Mouse (Mus musculus) thymus, adult 2 months (tissue): ENCODE measurements around the gene Aen. TPM values are rescaled to one million over a fixed set of nuclear protein-coding genes. Genes with fewer than 3 reads are reported as not detected.

ENCODE experiments used
- DNase-seq: peaks from one replicate; pipeline ENCODE4 v3.0.0; 2021
- H3K27ac ChIP-seq: fragments of 200-500 bp; 2 replicates; pipeline ENCODE4 v1.5.1; 2012; ENCODE audit warnings: low read length, control low read depth; ENCODE audit not compliant: control insufficient read depth, insufficient read depth
- H3K27me3 ChIP-seq: fragments of 200-500 bp; 2 replicates; pipeline ENCODE4 v1.6.1; 2012; ENCODE audit warnings: mild to moderate bottlenecking, low read length, moderate library complexity, mixed read lengths; ENCODE audit not compliant: control insufficient read depth, insufficient read depth
- H3K36me3 ChIP-seq: fragments of 200-500 bp; 2 replicates; pipeline ENCODE4 v1.6.1; 2012; ENCODE audit warnings: mild to moderate bottlenecking, low read length, moderate library complexity; ENCODE audit not compliant: control insufficient read depth, insufficient read depth
- H3K4me1 ChIP-seq: fragments of 200-500 bp; replicated peaks from 2 replicates; pipeline ENCODE4 v1.6.1; 2012; ENCODE audit warnings: low read length; ENCODE audit not compliant: control insufficient read depth, insufficient read depth
- H3K4me3 ChIP-seq: fragments of 200-500 bp; 2 replicates; pipeline ENCODE4 v1.5.1; 2012; ENCODE audit warnings: mild to moderate bottlenecking, low read length, control low read depth, moderate library complexity; ENCODE audit not compliant: control insufficient read depth, insufficient read depth
- CTCF ChIP-seq: fragments of 200-500 bp; IDR thresholded peaks from 2 replicates; pipeline ENCODE4 v1.5.1; 2012; ENCODE audit warnings: mild to moderate bottlenecking, control low read depth, low read length, moderate library complexity, borderline replicate concordance; ENCODE audit not compliant: control insufficient read depth, poor library complexity, insufficient read depth; ENCODE audit errors: extremely low read depth
- POLR2A ChIP-seq: fragments of 200-500 bp; IDR thresholded peaks from 2 replicates; pipeline ENCODE4 v1.6.1; 2012; ENCODE audit warnings: mild to moderate bottlenecking, low read length, control low read depth, moderate library complexity; ENCODE audit not compliant: control insufficient read depth, poor library complexity, insufficient read depth; ENCODE audit errors: extremely low read depth
- WGBS: fragments of 180-500 bp; shearing (Covaris S2); methylation state at CpG from one replicate; pipeline ENCODE4 v1.1.7; 2018; 5-methylcytosine and 5-hydroxymethylcytosine counted together
- polyA plus RNA-seq: library from polyadenylated mRNA; depleted of rRNA; stranded (reverse); fragments of >200 nt; gene quantifications from 2 replicates; pipeline ENCODE4 v1.2.3, GENCODE M21; 2012; rRNA removed

Aen gene
- polyA plus RNA-seq, result 32.3 and 39.2 TPM in 2 replicates

- no peaks in the 10 kb centered on the region for H3K27me3 ChIP-seq
- peaks cover 8% of the 10 kb centered on the region for H3K4me1 ChIP-seq
- TF ChIP-seq POLR2A (peak; percentile 51; the same call in 1 of the 2 replicates), CTCF (0 out of 2 replicates have a peak, but pooled peaks have one; percentile 35)
- WGBS, result under 1% methylated on average over 53 of the region's 53 CpGs
- peak within 1 kb of the TSS; percentile 56 for H3K4me3 ChIP-seq
- no peak within 1 kb of the TSS for H3K27ac ChIP-seq
- DNase-seq, result peak; percentile 100
- no peaks in the 10 kb centered on the region for H3K36me3 ChIP-seq
Measured at GRCm38 (mm10) chr7:78895653-78896333, at the start of gene Aen. Aen (plus strand) TSS chr7:78895854.

- Histone ChIP-seq H3K36me3 (peaks cover 20% of the 10 kb centered on the region), H3K4me3 (peak overlapping the region; percentile 73), H3K27me3 (no peaks in the 10 kb centered on the region), H3K4me1 (peaks cover 7% of the 10 kb centered on the region), H3K27ac (peak overlapping the region; percentile 57; the same call in 1 of the 2 replicates)
- WGBS, result 10% methylated on average over 12 of the region's 12 CpGs
- DNase-seq, result no peak
- TF ChIP-seq CTCF (no peak), POLR2A (no peak)
Measured at GRCm38 (mm10) chr7:78846066-78846716, 49.5 kb upstream of the Aen start.

GRCm38 (mm10) chr7:78846737-78847434, 48.8 kb upstream of the Aen start, which contains the start of gene Det1:
Det1 (minus strand) TSS chr7:78847263.
- Histone ChIP-seq H3K27me3 (no peaks in the 10 kb centered on the region), H3K4me3 (peak within 1 kb of the TSS; percentile 73), H3K36me3 (peaks cover 20% of the 10 kb centered on the region), H3K4me1 (peaks cover 7% of the 10 kb centered on the region), H3K27ac (peak within 1 kb of the TSS; percentile 57)
- under 1% methylated on average over 54 of the region's 54 CpGs for WGBS
- DNase-seq, result peak; percentile 94
- TF ChIP-seq POLR2A (peak; percentile 60; the same call in 1 of the 2 replicates), CTCF (peak; percentile 96)

GRCm38 (mm10) chr7:78854051-78854450, 41.6 kb upstream of the Aen start:
- WGBS, result 44% methylated on average over 4 of the region's 4 CpGs
- H3K27ac ChIP-seq, result peak overlapping the region; percentile 63
- H3K36me3 ChIP-seq, result no peaks in the 10 kb centered on the region
- peak; percentile 48 for DNase-seq
- no peak overlapping the region for H3K4me3 ChIP-seq
- no peaks in the 10 kb centered on the region for H3K27me3 ChIP-seq
- H3K4me1 ChIP-seq, result peaks cover 8% of the 10 kb centered on the region
- TF ChIP-seq CTCF, result no peak
- TF ChIP-seq POLR2A, result no peak

DNA sequence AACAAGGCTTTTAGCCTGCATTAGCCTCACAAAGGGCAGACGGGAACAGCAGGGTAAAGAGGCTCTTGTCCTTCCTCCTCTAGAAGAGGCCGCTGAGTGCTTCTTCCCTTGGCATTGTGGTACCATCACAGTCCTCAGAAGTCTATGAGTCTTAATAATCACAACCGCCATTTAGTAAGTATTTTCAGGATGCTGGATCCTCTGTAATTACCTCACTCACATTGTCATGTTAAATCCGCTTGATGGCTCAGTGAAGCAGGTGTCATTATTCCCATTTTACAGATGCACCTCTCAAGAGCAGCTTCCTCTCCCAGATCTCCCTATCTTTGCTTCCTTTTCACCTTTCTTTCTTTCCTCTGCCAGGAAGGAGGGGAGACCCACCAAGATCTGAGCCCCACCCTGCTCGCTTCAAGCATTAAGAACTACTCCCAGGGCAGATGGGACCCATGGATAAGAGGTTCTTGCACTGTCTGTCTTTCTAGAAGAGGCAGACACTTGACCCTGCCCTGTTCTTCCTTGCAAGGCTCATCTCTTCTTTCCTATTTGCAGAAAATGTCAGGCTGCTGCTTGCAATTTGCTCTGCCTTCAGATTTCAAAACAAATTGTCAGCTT, 40.5 kb upstream of the Aen start:
- Histone ChIP-seq H3K4me1 (peaks cover 8% of the 10 kb centered on the region), H3K36me3 (no peaks in the 10 kb centered on the region), H3K27me3 (no peaks in the 10 kb centered on the region), H3K4me3 (no peak overlapping the region), H3K27ac (no peak overlapping the region)
- WGBS, result 92% methylated on average over 5 of the region's 5 CpGs
- DNase-seq, result no peak
- no peak for TF ChIP-seq CTCF
